Mouse (Mus musculus) forebrain, embryonic 14.5 days (tissue): Measurements from ENCODE around the gene Creb3l2. TPM values are rescaled to one million over a fixed set of nuclear protein-coding genes. Genes with fewer than 3 reads are reported as not detected.

Source experiments
- ATAC-seq: fragments of 200-750 bp; cut with Nextera tagmentation; 2 replicates; pipeline ENCODE4 v1.8.0; 2017; ENCODE audit warnings: mild to moderate bottlenecking, moderate library complexity
- DNase-seq: peaks from one replicate; pipeline ENCODE4 v3.0.0-alpha.2; 2015; ENCODE audit warnings: low spot score
- H3K27ac ChIP-seq: fragments of 300-500 bp; sonication (generic); 2 replicates; pipeline ENCODE4 v1.5.1; 2014; ENCODE audit warnings: low read depth, mild to moderate bottlenecking, control low read depth, low read length, moderate library complexity
- H3K27me3 ChIP-seq: fragments of 300-500 bp; sonication (generic); replicated peaks from 2 replicates; pipeline ENCODE4 v1.6.1; 2014; ENCODE audit warnings: low read length, control low read depth, mixed read lengths; ENCODE audit not compliant: control insufficient read depth, insufficient read depth
- H3K36me3 ChIP-seq: fragments of 300-500 bp; sonication (generic); 2 replicates; pipeline ENCODE4 v1.6.1; 2014; ENCODE audit warnings: low read length, control low read depth; ENCODE audit not compliant: control insufficient read depth, insufficient read depth
- H3K4me1 ChIP-seq: fragments of 300-500 bp; sonication (generic); 2 replicates; pipeline ENCODE4 v1.6.1; 2014; ENCODE audit warnings: antibody characterized with exemption, low read length, control low read depth; ENCODE audit not compliant: control insufficient read depth, insufficient read depth
- H3K4me2 ChIP-seq: fragments of 300-500 bp; sonication (generic); 2 replicates; pipeline ENCODE4 v1.6.1; 2014; ENCODE audit warnings: mild to moderate bottlenecking, control low read depth, low read length
- H3K4me3 ChIP-seq: fragments of 300-500 bp; sonication (generic); 2 replicates; pipeline ENCODE4 v1.5.1; 2014; ENCODE audit warnings: low read depth, low read length, control low read depth
- H3K9ac ChIP-seq: fragments of 300-500 bp; sonication (generic); 2 replicates; pipeline ENCODE4 v1.6.1; 2014; ENCODE audit warnings: mild to moderate bottlenecking, low read length, control low read depth, moderate library complexity
- H3K9me3 ChIP-seq: fragments of 300-500 bp; sonication (generic); replicated peaks from 2 replicates; pipeline ENCODE4 v1.6.1; 2016; ENCODE audit warnings: low read length, control low read depth, mixed read lengths; ENCODE audit not compliant: control insufficient read depth
- WGBS: fragments of 180-500 bp; shearing (Covaris S2); extraction: QIAGEN DNeasy Blood & Tissue Kit; methylation state at CpG from one replicate; pipeline ENCODE4 v1.1.7; 2014; 5-methylcytosine and 5-hydroxymethylcytosine counted together
- polyA plus RNA-seq: library from polyadenylated mRNA; unstranded; fragments of >200 nt; fragmentation: Nextera tagmentation; extraction: Ambion mirVana; gene quantifications from 2 replicates; pipeline ENCODE4 v1.2.1, GENCODE M21; 2014

Gene Creb3l2
- polyA plus RNA-seq, 1 experiment from 2014 or later: 2.4 TPM

GRCm38 (mm10) chr6:37435391-37435790, 6.6 kb downstream of the Creb3l2 start:
- Histone ChIP-seq H3K4me2 (no peak overlapping the region), H3K36me3 (no peaks in the 10 kb centered on the region), H3K4me1 (0 out of 2 replicates have a peak, but pooled peaks cover 3% of the 10 kb centered on the region), H3K4me3 (no peak overlapping the region), H3K9ac (no peak overlapping the region), H3K27ac (no peak overlapping the region), H3K9me3 (no peaks in the 10 kb centered on the region), H3K27me3 (no peaks in the 10 kb centered on the region)
- DNase-seq (no peak), ATAC-seq (no peak)
- 90% methylated on average over 6 of the region's 6 CpGs for WGBS

- Histone ChIP-seq H3K27me3 (no peaks in the 10 kb centered on the region), H3K4me3 (no peak overlapping the region), H3K4me2 (no peak overlapping the region), H3K4me1 (0 out of 2 replicates have a peak, but pooled peaks cover 3% of the 10 kb centered on the region), H3K27ac (no peak overlapping the region), H3K9ac (no peak overlapping the region), H3K36me3 (no peaks in the 10 kb centered on the region), H3K9me3 (no peaks in the 10 kb centered on the region)
- WGBS: 97% methylated on average over 3 of the region's 3 CpGs
- no peak for DNase-seq
- no peak for ATAC-seq
These were observed 12.0 kb downstream of the Creb3l2 start for GRCm38 (mm10) chr6:37429849-37430470.

- no peaks in the 10 kb centered on the region for H3K36me3 ChIP-seq
- no peaks in the 10 kb centered on the region for H3K27me3 ChIP-seq
- no peak overlapping the region for H3K4me2 ChIP-seq
- H3K9me3 ChIP-seq: no peaks in the 10 kb centered on the region
- H3K4me3 ChIP-seq: no peak overlapping the region
- DNase-seq (no peak), ATAC-seq (no peak)
- 86% methylated on average over 8 of the region's 8 CpGs for WGBS
- H3K27ac ChIP-seq: no peak overlapping the region
- no peak overlapping the region for H3K9ac ChIP-seq
- H3K4me1 ChIP-seq: 0 out of 2 replicates have a peak, but pooled peaks cover 3% of the 10 kb centered on the region
These were observed 13.0 kb downstream of the Creb3l2 start for GRCm38 (mm10) chr6:37428947-37429346.

GRCm38 (mm10) chr6:37428044-37428443, 13.9 kb downstream of the Creb3l2 start:
- Histone ChIP-seq H3K4me3 (no peak overlapping the region), H3K27ac (no peak overlapping the region), H3K9me3 (no peaks in the 10 kb centered on the region), H3K4me1 (0 out of 2 replicates have a peak, but pooled peaks cover 3% of the 10 kb centered on the region), H3K4me2 (no peak overlapping the region), H3K36me3 (no peaks in the 10 kb centered on the region), H3K27me3 (no peaks in the 10 kb centered on the region), H3K9ac (no peak overlapping the region)
- no peak for ATAC-seq
- no peak for DNase-seq
- WGBS: 78% methylated on average over 11 of the region's 11 CpGs

GRCm38 (mm10) chr6:37426615-37427014, 15.3 kb downstream of the Creb3l2 start:
- Histone ChIP-seq H3K27me3 (no peaks in the 10 kb centered on the region), H3K9me3 (no peaks in the 10 kb centered on the region), H3K27ac (no peak overlapping the region), H3K9ac (no peak overlapping the region), H3K4me2 (no peak overlapping the region), H3K4me3 (no peak overlapping the region), H3K36me3 (no peaks in the 10 kb centered on the region), H3K4me1 (0 out of 2 replicates have a peak, but pooled peaks cover under 1% of the 10 kb centered on the region)
- DNase-seq (no peak), ATAC-seq (no peak)
- WGBS: 81% methylated on average over 2 of the region's 2 CpGs

GRCm38 (mm10) chr6:37425833-37426232, 16.1 kb downstream of the Creb3l2 start:
- H3K4me1 ChIP-seq: no peaks in the 10 kb centered on the region
- no peak for ATAC-seq
- no peak overlapping the region for H3K4me3 ChIP-seq
- H3K4me2 ChIP-seq: no peak overlapping the region
- H3K9ac ChIP-seq: no peak overlapping the region
- no peak overlapping the region for H3K27ac ChIP-seq
- DNase-seq: no peak
- H3K9me3 ChIP-seq: no peaks in the 10 kb centered on the region
- H3K27me3 ChIP-seq: no peaks in the 10 kb centered on the region
- no peaks in the 10 kb centered on the region for H3K36me3 ChIP-seq
- WGBS: 79% methylated on average over 3 of the region's 3 CpGs

GRCm38 (mm10) chr6:37425075-37425474, 16.9 kb downstream of the Creb3l2 start:
- no peak for DNase-seq
- H3K27ac ChIP-seq: no peak overlapping the region
- WGBS: 96% methylated on average over 3 of the region's 3 CpGs

GRCm38 (mm10) chr6:37424374-37424773, 17.6 kb downstream of the Creb3l2 start:
- no peak for ATAC-seq
- no peak overlapping the region for H3K9ac ChIP-seq
- no peaks in the 10 kb centered on the region for H3K27me3 ChIP-seq
- H3K27ac ChIP-seq: no peak overlapping the region
- H3K4me3 ChIP-seq: no peak overlapping the region
- 78% methylated on average over 7 of the region's 7 CpGs for WGBS
- H3K36me3 ChIP-seq: no peaks in the 10 kb centered on the region
- no peak for DNase-seq
- no peak overlapping the region for H3K4me2 ChIP-seq
- no peaks in the 10 kb centered on the region for H3K9me3 ChIP-seq
- no peaks in the 10 kb centered on the region for H3K4me1 ChIP-seq

More at GRCm38 (mm10) chr6:37425075-37425474, 16.9 kb downstream of the Creb3l2 start:
- H3K4me3 ChIP-seq: no peak overlapping the region
- H3K4me1 ChIP-seq: no peaks in the 10 kb centered on the region
- H3K9ac ChIP-seq: no peak overlapping the region
- no peaks in the 10 kb centered on the region for H3K36me3 ChIP-seq
- no peaks in the 10 kb centered on the region for H3K9me3 ChIP-seq
- ATAC-seq: no peak
- H3K27me3 ChIP-seq: no peaks in the 10 kb centered on the region
- no peak overlapping the region for H3K4me2 ChIP-seq

- H3K4me2 ChIP-seq: no peak overlapping the region
- no peak for DNase-seq
- no peaks in the 10 kb centered on the region for H3K36me3 ChIP-seq
- H3K9me3 ChIP-seq: no peaks in the 10 kb centered on the region
- H3K4me3 ChIP-seq: no peak overlapping the region
- ATAC-seq: no peak
- no peak overlapping the region for H3K27ac ChIP-seq
- H3K4me1 ChIP-seq: no peaks in the 10 kb centered on the region
- no peak overlapping the region for H3K9ac ChIP-seq
- 63% methylated on average over 1 of the region's 1 CpGs for WGBS
- no peaks in the 10 kb centered on the region for H3K27me3 ChIP-seq
These were observed 18.6 kb downstream of the Creb3l2 start for GRCm38 (mm10) chr6:37423386-37423785.
